Mouse (Mus musculus) forebrain, embryonic 15.5 days (tissue): ENCODE data around the gene Ighmbp2. TPM values are rescaled to one million over a fixed set of nuclear protein-coding genes. Genes with fewer than 3 reads are reported as not detected.

ENCODE experiments used
- ATAC-seq: fragments of 200-750 bp; cut with Nextera tagmentation; replicated peaks from 2 replicates; pipeline ENCODE4 v1.8.0; 2017; ENCODE audit warnings: mild to moderate bottlenecking, moderate TSS enrichment, moderate library complexity
- H3K27ac ChIP-seq: fragments of 300-500 bp; sonication (generic); replicated peaks from 2 replicates; pipeline ENCODE4 v1.5.1; 2015; ENCODE audit warnings: mild to moderate bottlenecking, inconsistent platforms
- H3K27me3 ChIP-seq: fragments of 300-500 bp; sonication (generic); 2 replicates; pipeline ENCODE4 v1.6.1; 2015; ENCODE audit warnings: inconsistent platforms
- H3K36me3 ChIP-seq: fragments of 300-500 bp; sonication (generic); 2 replicates; pipeline ENCODE4 v1.6.1; 2015; ENCODE audit warnings: mild to moderate bottlenecking, inconsistent platforms
- H3K4me1 ChIP-seq: fragments of 300-500 bp; sonication (generic); 2 replicates; pipeline ENCODE4 v1.6.1; 2015; ENCODE audit warnings: inconsistent platforms
- H3K4me2 ChIP-seq: fragments of 300-500 bp; sonication (generic); replicated peaks from 2 replicates; pipeline ENCODE4 v1.6.1; 2015; ENCODE audit warnings: mild to moderate bottlenecking, inconsistent platforms
- H3K4me3 ChIP-seq: fragments of 300-500 bp; sonication (generic); 2 replicates; pipeline ENCODE4 v1.5.1; 2015; ENCODE audit warnings: mild to moderate bottlenecking, inconsistent platforms
- H3K9ac ChIP-seq: fragments of 300-500 bp; sonication (generic); replicated peaks from 2 replicates; pipeline ENCODE4 v1.6.1; 2015; ENCODE audit warnings: mild to moderate bottlenecking, inconsistent platforms
- H3K9me3 ChIP-seq: fragments of 300-500 bp; sonication (generic); 2 replicates; pipeline ENCODE4 v1.6.1; 2016; ENCODE audit warnings: inconsistent platforms
- WGBS: fragments of 180-500 bp; shearing (Covaris S2); methylation state at CpG from one replicate; pipeline ENCODE4 v1.1.7; 2015; ENCODE audit warnings: mixed read lengths; 5-methylcytosine and 5-hydroxymethylcytosine counted together
- polyA plus RNA-seq: library from polyadenylated mRNA; unstranded; fragments of >200 nt; fragmentation: Nextera tagmentation; extraction: Ambion mirVana; gene quantifications from 2 replicates; pipeline ENCODE4 v1.2.1, GENCODE M21; 2015

The Ighmbp2 gene
- polyA plus RNA-seq, 1 experiment from 2014 or later = 12.1 TPM

DNA sequence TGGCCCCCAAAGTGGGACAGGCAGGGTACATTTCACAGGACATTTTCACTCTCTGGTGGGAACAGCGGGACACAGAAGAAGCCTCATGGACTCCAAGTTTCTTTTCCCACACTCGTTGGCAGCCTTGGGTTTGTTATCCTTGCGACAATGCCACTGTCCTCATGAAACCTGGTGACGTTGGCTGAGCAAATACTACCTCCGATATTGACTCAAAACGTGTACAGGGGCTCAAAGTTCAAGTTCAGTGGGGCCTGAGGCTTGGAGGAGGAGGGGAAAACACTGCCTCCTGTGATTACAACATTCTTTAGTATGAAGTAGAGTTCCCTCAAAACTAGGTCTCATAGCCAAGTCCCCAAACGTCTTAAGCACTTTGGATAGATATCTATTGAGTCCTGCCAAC is 37.3 kb upstream of the Ighmbp2 start:
- H3K27ac ChIP-seq = no peak overlapping the region
- H3K9me3 ChIP-seq = no peaks in the 10 kb centered on the region
- no peak overlapping the region for H3K9ac ChIP-seq
- peaks cover 32% of the 10 kb centered on the region for H3K4me1 ChIP-seq
- peaks cover 28% of the 10 kb centered on the region for H3K27me3 ChIP-seq
- 78% methylated on average over 7 of the region's 7 CpGs for WGBS
- no peak overlapping the region for H3K4me3 ChIP-seq
- H3K36me3 ChIP-seq = no peaks in the 10 kb centered on the region
- no peak for ATAC-seq
- no peak overlapping the region for H3K4me2 ChIP-seq

DNA sequence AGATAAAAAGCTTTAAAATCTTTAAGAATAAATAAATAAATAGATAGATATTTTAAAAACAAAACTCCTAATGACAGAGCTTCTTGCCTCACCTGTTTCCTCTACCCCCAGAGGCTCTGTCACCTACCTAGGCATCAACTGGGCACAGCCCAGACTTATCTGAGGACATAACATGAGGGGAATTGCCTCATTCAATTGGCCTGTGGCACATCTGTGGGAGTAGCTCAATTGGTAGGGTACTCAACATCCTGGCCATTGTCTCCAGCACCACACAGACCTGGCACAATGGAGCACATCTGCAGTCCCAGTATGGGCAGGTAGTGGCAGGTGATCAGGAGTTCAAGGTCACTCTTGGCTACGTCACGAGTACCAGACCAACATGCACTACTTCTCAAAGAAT is 36.5 kb upstream of the Ighmbp2 start:
- Histone ChIP-seq H3K27me3 (peaks cover 28% of the 10 kb centered on the region), H3K27ac (no peak overlapping the region), H3K36me3 (no peaks in the 10 kb centered on the region), H3K9me3 (no peaks in the 10 kb centered on the region), H3K4me1 (peaks cover 25% of the 10 kb centered on the region), H3K4me3 (no peak overlapping the region), H3K9ac (no peak overlapping the region), H3K4me2 (no peak overlapping the region)
- 90% methylated on average over 2 of the region's 2 CpGs for WGBS
- ATAC-seq = no peak

DNA sequence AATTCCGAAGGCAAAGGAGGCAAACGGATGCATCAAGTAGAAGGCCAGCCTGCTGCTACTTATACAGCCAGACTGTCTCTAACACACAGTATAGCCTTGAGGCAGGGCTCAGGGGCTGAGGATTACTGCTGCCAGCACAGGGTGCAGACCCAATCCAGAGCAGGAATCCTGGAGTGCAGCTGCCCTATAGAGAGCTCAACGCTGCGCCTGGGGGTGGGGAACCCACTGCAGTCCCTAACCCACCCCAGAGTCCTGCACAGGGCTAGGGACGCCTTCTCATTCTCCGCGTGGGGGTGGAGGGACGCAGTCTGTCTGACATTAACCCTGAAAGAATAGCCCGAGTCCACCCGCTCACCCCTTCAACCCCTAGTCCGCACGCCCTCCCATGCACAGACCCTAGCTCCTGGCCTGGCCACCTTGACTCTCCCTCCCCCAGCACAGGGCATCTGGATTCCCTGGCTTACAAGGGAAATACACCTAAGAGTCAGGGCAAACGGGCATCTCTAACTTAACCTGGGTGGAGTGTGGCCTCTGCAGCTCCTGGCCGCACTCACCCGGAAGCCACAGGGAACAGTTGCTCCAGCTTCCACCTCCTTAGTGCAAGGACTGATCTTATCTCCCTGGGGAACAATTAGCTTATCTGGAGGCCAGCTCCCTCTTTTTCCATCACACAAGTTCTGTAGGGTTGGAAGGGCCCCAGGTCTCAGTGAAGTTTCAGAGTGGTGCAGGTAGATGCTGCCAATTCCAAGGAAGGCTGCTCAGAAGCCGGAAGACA is 24.5 kb upstream of the Ighmbp2 start:
- Histone ChIP-seq H3K9ac (no peak overlapping the region), H3K9me3 (no peaks in the 10 kb centered on the region), H3K4me3 (no peak overlapping the region), H3K4me2 (no peak overlapping the region), H3K4me1 (no peaks in the 10 kb centered on the region), H3K27me3 (no peaks in the 10 kb centered on the region), H3K36me3 (no peaks in the 10 kb centered on the region), H3K27ac (no peak overlapping the region)
- ATAC-seq = no peak
- 48% methylated on average over 16 of the region's 16 CpGs for WGBS

DNA sequence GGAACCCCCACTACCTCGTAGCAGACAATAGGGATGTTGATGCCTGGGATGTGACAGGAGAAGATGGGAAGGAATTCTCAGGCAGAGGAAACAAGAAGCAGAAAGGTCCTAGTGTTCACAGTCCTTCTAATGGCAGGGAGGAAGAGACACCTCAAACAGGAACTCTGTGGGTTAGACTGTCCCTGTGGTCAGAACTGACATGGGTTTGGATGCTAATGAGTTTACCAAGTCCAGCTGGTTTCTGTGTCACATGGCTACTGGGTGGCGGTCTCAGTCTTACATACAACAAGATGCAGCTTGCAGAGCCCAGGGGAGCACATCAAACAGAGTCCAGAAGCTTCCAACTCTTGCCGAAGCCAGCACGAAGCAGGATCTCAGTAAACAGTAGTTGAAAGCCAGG is 21.2 kb upstream of the Ighmbp2 start:
- WGBS = 78% methylated on average over 4 of the region's 4 CpGs
- Histone ChIP-seq H3K4me2 (no peak overlapping the region), H3K4me3 (no peak overlapping the region), H3K9ac (no peak overlapping the region), H3K27ac (no peak overlapping the region), H3K9me3 (no peaks in the 10 kb centered on the region), H3K36me3 (no peaks in the 10 kb centered on the region), H3K4me1 (no peaks in the 10 kb centered on the region), H3K27me3 (no peaks in the 10 kb centered on the region)
- no peak for ATAC-seq

DNA sequence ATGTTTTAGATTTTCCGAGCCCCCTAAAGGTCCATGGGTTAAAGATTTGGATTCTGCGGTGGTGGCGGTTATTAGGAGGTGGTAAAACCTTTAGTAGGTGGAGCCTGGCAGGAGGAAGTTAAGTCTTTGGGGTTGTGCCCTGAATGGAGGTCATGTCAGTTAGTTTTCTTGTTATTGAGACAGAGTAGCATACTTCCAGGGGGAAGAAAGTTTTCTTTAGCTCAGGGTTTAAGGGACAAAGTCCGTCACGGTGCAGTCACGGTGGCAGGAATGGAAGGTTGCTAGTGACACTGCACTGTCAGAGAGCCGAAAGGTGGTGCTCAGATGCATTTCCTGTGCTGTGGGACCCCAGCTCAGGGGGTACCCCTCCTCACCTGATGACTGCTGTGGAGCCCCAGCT is 15.0 kb upstream of the Ighmbp2 start:
- 86% methylated on average over 7 of the region's 7 CpGs for WGBS
- Histone ChIP-seq H3K36me3 (0 out of 2 replicates have a peak, but pooled peaks cover 4% of the 10 kb centered on the region), H3K9ac (no peak overlapping the region), H3K4me1 (no peaks in the 10 kb centered on the region), H3K4me2 (no peak overlapping the region), H3K9me3 (no peaks in the 10 kb centered on the region), H3K27ac (no peak overlapping the region), H3K27me3 (no peaks in the 10 kb centered on the region), H3K4me3 (no peak overlapping the region)
- ATAC-seq = no peak

DNA sequence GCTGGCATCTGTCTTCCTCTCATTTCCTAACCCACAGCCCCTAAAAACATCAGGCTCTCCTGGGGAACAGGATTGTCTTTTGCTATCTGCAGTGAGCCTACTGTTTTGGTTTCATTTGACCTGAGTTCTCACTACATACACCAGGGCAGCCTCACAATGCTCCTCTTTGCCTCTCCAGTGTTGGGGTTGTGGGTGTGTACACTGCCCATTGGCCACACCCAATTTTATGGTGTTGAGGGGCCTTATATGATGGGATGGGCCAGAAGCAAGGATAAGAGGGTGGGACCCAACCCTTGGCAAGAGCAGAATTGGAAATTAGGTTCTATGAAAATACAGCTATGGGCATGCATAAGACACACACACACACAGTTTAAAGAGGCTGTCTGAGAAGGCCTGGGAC is 14.2 kb upstream of the Ighmbp2 start:
- H3K4me2 ChIP-seq = no peak overlapping the region
- H3K36me3 ChIP-seq = peaks cover 9% of the 10 kb centered on the region; the same call in 1 of the 2 replicates
- no peaks in the 10 kb centered on the region for H3K27me3 ChIP-seq
- no peak overlapping the region for H3K27ac ChIP-seq
- H3K4me1 ChIP-seq = no peaks in the 10 kb centered on the region
- ATAC-seq = no peak
- no peaks in the 10 kb centered on the region for H3K9me3 ChIP-seq
- no peak overlapping the region for H3K4me3 ChIP-seq
- H3K9ac ChIP-seq = no peak overlapping the region

DNA sequence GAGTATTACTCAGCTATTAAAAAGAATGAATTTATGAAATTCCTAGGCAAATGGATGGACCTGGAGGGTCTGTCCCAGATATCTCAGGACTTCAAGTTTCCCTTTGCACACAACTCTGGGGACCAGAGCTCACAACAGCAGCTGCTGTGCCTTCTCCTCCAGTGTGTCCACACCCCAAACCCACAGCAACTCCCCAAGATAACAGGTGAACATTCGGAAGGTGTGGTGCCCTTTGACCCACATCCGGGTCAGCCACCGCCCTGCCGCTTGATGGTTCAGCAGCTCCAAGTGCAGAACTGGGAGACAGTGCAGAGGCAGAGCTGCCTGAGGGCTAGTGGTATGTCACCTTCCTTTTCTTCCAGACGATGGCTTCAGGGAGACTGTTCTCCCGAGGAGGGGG is 12.4 kb upstream of the Ighmbp2 start:
- Histone ChIP-seq H3K4me1 (no peaks in the 10 kb centered on the region), H3K27ac (no peak overlapping the region), H3K4me3 (no peak overlapping the region), H3K4me2 (no peak overlapping the region), H3K9me3 (no peaks in the 10 kb centered on the region), H3K9ac (no peak overlapping the region), H3K36me3 (peaks cover 26% of the 10 kb centered on the region), H3K27me3 (no peaks in the 10 kb centered on the region)
- 85% methylated on average over 6 of the region's 6 CpGs for WGBS
- ATAC-seq = no peak

DNA sequence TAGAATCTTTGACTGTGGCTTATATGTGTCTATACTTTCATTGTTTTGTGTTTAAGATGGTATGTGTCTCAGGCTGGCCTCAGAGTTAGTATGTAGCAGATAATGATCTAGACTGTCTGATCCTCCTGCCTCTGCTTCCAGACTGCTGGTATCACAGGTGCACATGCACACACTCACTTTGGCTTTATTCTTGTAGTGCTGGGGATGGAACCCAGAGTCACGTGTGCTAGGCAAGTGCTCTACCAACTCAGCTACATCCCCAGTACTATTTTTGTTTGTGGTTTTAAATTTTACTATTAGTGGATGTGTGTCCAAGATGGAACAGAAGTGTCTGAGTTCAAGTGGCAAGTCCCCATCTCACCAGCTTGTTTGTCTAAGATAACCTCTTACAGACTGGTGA is 10.2 kb upstream of the Ighmbp2 start:
- 96% methylated on average over 1 of the region's 1 CpGs for WGBS
- Histone ChIP-seq H3K4me2 (no peak overlapping the region), H3K27me3 (no peaks in the 10 kb centered on the region), H3K27ac (no peak overlapping the region), H3K9ac (no peak overlapping the region), H3K4me1 (no peaks in the 10 kb centered on the region), H3K4me3 (no peak overlapping the region), H3K36me3 (peaks cover 40% of the 10 kb centered on the region), H3K9me3 (no peaks in the 10 kb centered on the region)
- no peak for ATAC-seq

DNA sequence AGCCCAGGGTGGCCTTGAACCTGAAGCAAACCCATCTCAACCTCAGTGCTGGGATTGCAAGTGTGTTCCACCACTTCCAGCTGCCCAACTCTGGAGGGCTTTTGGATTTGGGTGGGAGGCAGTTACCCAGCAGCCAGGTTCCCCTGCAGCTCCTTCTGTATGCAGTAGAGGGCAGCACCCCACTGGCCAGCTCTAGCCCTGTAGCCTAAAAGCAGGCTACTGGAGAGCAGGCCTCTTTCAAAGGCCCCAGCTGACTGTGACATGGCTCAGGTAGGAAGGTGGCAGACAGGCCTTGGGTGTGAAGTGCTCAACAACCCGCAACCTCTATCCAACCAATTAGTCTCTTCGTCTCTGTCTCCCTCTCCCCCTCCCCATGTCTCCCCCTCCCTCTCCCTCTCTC is 9.2 kb upstream of the Ighmbp2 start:
- ATAC-seq = peak; percentile 55
- H3K9ac ChIP-seq = no peak overlapping the region
- no peak overlapping the region for H3K27ac ChIP-seq
- peaks cover 47% of the 10 kb centered on the region for H3K36me3 ChIP-seq
- 58% methylated on average over 2 of the region's 2 CpGs for WGBS
- no peaks in the 10 kb centered on the region for H3K27me3 ChIP-seq
- no peak overlapping the region for H3K4me3 ChIP-seq
- H3K9me3 ChIP-seq = no peaks in the 10 kb centered on the region
- no peaks in the 10 kb centered on the region for H3K4me1 ChIP-seq
- no peak overlapping the region for H3K4me2 ChIP-seq

DNA sequence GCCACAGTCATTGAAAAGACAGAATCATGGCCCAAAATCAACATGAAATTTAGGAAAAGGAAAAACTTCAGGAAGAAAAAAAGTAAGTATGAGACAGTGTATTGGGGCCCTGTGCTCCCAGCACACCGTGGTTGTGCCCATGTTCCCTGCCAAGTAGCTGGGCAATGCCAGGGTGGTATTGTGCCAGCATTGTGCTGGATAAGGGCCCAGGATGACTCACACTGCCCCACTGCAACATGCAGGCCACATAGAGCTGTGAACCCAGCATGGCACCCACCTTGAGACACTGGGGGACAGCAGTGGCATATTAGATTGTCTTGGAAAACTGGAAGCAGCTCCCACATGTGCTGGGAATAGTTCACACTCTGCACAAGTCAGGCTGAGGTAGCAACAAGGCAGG is 6.2 kb upstream of the Ighmbp2 start:
- Histone ChIP-seq H3K4me2 (no peak overlapping the region), H3K4me3 (no peak overlapping the region), H3K27me3 (no peaks in the 10 kb centered on the region), H3K4me1 (peaks cover 1% of the 10 kb centered on the region; the same call in 1 of the 2 replicates), H3K27ac (no peak overlapping the region), H3K36me3 (peaks cover 59% of the 10 kb centered on the region), H3K9ac (no peak overlapping the region), H3K9me3 (no peaks in the 10 kb centered on the region)
- no peak for ATAC-seq
- 84% methylated on average over 1 of the region's 1 CpGs for WGBS

DNA sequence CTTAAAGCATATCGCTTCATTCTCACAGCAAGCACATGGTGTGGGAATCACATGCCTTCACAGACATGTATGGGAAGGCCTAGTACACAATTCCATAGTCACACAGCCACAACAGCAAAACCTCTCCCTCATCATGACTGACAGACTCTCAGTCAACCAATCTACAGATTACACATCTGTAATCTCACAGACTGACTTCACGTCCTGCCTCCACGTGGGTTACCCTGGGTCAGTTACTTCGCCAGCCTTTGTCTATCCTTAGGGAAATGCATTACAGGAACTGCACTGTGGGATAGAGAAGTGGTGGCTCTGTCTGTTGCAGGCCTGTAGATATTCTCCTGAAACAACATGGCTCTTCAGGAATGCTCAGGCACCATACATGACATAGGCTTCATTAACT is 931 bp downstream of the Ighmbp2 start:
- H3K4me3 ChIP-seq = peak overlapping the region; percentile 93
- peak overlapping the region; percentile 79 for H3K9ac ChIP-seq
- H3K27ac ChIP-seq = no peak overlapping the region
- peaks cover 16% of the 10 kb centered on the region for H3K36me3 ChIP-seq
- H3K27me3 ChIP-seq = no peaks in the 10 kb centered on the region
- WGBS = 77% methylated on average over 4 of the region's 4 CpGs
- peaks cover 23% of the 10 kb centered on the region for H3K4me1 ChIP-seq
- no peak for ATAC-seq
- no peaks in the 10 kb centered on the region for H3K9me3 ChIP-seq
- H3K4me2 ChIP-seq = peak overlapping the region; percentile 88

DNA sequence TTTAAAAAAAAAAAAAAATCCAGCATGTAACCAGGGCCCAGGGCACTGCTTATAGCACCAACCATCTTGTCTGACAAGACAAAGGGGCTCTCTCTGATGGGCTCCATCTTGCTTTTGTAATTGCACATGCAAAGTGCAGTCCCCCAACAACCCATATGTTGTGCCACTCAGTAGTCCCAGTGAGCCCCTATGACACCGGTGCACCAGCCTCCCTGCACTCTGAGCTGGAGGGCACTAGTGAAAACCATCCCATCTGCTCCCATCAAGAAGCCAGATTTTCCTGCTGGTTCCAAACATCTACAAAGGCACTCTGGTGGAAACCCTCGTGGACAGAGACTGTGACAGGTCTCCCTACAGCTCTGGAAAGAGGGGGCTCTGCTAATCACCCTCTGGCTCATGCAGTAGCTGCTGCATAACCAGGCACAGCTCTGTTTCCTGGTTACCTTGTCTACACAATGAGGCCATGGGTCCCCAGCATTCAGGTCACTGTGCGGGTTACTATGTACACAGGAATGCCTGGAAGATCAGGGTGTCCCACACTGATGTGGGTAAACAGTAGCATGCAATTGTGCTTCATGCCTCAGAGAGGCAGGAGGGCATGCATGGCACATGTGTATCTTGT is 7.0 kb downstream of the Ighmbp2 start:
- H3K36me3 ChIP-seq = peaks cover 64% of the 10 kb centered on the region
- no peak for ATAC-seq

DNA sequence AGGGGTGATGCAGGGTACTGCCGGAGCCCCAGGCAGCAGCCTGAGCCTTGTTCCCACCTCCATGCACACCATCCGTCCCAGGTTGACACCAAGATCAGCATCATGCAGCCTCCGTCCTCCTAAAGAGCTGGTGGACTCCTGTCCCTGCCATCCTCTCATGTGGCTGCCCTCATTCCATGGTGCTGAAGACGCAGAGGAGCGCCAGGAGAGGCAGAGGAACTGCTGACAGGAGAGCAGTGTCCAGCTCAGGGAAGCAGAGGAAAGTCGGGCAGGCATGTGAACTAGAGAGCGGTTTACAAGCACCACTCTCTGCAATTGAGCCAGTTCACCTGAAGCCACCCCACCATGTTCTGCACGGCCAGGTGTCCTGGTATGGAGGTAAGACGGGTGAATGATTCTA is 9.5 kb downstream of the Ighmbp2 start:
- H3K27ac ChIP-seq = no peak overlapping the region
- H3K36me3 ChIP-seq = peaks cover 85% of the 10 kb centered on the region
- no peak overlapping the region for H3K4me3 ChIP-seq
- no peak overlapping the region for H3K4me2 ChIP-seq
- H3K4me1 ChIP-seq = no peaks in the 10 kb centered on the region
- 92% methylated on average over 9 of the region's 9 CpGs for WGBS
- ATAC-seq = no peak
- no peak overlapping the region for H3K9ac ChIP-seq
- no peaks in the 10 kb centered on the region for H3K27me3 ChIP-seq
- H3K9me3 ChIP-seq = no peaks in the 10 kb centered on the region

More for the DNA sequence above, 7.0 kb downstream of the Ighmbp2 start:
- no peaks in the 10 kb centered on the region for H3K9me3 ChIP-seq
- no peak overlapping the region for H3K27ac ChIP-seq
- 83% methylated on average over 3 of the region's 3 CpGs for WGBS
- no peak overlapping the region for H3K9ac ChIP-seq
- H3K4me2 ChIP-seq = no peak overlapping the region
- no peaks in the 10 kb centered on the region for H3K27me3 ChIP-seq
- H3K4me1 ChIP-seq = no peaks in the 10 kb centered on the region
- H3K4me3 ChIP-seq = no peak overlapping the region
